Mouse (Mus musculus) kidney, postnatal 36 days (tissue): ENCODE data around the gene Cntn5.

Experiments
- DNase-seq, 2 experiments: peaks; one replicate each; pipeline ENCODE4 v3.0.0; 2021 to 2022; ENCODE audit warnings: mixed read lengths in 2 of 2

Gene Cntn5

DNA sequence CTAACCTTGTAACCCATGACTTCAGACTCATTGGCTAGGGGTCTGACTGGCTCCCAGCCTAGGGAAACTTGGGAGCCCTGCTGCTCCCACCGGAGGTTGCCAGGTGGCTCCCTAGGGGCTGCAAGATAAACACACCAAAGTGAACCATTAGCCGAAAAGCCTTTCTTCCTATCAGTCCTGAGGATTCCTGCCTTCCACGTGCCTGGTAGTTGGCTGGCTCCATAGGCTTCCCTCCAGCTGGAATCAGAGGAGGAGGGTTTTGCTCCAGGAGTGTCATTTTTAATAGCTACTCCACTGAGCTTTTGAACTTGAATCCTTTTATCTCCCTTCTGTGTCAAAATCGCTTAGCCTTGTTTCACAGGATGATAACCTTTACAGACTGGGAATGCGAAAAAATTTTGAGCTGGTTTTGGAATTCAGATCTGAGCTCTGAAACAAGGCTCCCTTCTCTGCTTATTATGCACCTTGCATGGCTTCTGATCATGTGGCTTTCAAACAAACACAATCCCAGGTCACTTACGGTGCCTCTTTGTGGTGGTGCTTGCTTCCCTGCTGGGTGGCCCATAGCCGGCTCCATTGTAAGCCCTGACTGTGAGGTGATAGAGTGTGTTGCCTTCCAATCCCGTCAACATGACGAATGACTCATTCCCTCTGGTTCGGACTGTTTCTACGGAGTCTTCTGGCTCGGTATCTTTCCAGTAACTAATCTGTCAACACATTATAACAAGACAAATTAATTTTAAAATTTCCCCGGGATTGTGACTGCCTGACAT lies 1231.1 kb downstream of the Cntn5 start:
- DNase-seq, result no peak

DNA sequence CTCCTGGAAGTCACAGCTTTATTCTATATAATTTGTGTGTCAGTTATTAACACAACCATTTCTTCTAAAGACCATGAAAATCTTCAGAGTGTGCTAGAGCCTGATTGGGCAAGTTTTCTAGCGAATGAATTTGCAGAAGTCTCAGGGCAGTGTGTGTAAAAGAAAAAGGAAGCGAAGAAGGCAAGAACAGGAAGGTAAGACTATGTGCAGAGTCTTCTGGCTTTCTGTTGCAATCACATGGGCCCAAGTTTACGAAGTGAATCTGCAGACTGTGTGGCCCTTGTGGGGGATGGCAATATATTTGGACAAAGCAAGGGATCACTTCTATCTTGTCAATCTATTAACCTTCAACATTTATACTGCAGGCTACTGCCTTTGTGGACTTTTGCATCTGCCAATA lies 1251.1 kb downstream of the Cntn5 start:
- no peak for DNase-seq

DNA sequence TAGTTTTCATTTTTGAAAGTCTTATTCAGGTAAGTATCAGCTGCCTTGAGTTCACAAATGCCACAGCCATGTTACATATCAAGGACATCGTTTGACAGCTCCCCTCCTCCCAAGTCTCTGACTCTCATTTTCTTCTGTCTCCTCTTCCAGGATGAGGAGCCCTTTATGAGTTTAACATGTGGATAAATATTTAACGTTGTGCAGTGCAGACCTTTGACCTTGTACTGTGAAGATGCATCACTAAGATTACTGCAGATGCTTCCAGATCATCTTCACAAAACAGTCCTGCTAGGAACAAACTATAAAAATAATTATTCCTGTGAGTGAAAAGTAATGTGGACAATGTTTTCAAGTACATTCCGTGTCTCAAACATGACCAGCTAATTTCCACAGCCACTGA lies 1257.2 kb downstream of the Cntn5 start:
- peak; percentile 2 to 9 for DNase-seq

DNA sequence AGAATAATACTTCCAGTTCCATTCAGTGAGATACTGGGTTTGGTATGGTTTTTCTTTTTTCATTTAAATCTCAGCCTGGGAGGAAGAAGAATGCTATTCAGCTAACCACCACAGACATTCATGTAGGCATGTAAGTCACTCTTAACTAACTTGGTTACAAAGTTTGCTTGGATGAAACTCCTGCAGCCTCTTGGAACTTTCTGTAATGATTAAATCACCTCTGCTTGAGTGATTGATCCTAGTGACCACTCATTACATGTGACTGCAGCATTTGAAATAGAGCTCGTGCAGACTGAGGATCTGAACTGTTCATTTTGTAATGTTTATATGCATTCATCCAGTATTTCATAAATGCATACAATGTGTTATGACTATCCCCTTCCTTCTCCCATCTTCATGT lies 1258.3 kb downstream of the Cntn5 start:
- peak in 1 of 2 experiments; percentile 7 for DNase-seq
